Mouse (Mus musculus): ENCODE results near the gene Gm4353. TPM values are rescaled to one million over a fixed set of nuclear protein-coding genes. Genes with fewer than 3 reads are reported as not detected.
A peak's percentile ranks its signal among the peaks of the same experiment; 100 is the strongest.

Gene Gm4353
- polyA plus RNA-seq, 1 experiment from 2014 or later = 0.82 TPM

DNA sequence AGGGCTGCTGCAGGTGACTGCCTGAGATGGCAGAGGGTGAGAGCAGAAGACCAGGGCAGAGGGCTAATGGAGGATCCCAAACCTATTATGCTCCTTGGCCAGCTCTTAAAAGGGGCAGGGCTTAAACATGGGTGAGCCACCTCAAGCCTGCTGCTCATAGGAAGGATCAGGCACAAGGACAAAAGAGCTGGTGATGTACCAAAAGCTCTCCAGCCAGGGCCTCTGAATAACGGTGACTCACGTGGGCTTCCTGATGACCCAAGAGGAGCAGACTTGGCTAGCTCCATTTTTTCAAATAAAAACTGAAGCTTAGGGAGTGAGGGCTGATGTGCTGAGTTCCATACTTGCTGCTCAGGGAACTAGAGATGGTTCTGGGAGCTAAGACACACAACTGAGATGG is 31.6 kb upstream of the Gm4353 start:
- H3K27ac ChIP-seq = no peak overlapping the region
- no peaks in the 10 kb centered on the region for H3K4me1 ChIP-seq
- H3K9me3 ChIP-seq (replicated peaks) = no peaks in the 10 kb centered on the region
- no peak overlapping the region for H3K4me3 ChIP-seq
- no peaks in the 10 kb centered on the region for H3K27me3 ChIP-seq (replicated peaks)
- H3K9ac ChIP-seq = no peak overlapping the region
- H3K4me2 ChIP-seq = no peak overlapping the region
- 51% methylated on average over 2 of the region's 2 CpGs for WGBS (ENCODE audit: insufficient replicate concordance)
- ATAC-seq = no peak
- H3K36me3 ChIP-seq = no peaks in the 10 kb centered on the region

DNA sequence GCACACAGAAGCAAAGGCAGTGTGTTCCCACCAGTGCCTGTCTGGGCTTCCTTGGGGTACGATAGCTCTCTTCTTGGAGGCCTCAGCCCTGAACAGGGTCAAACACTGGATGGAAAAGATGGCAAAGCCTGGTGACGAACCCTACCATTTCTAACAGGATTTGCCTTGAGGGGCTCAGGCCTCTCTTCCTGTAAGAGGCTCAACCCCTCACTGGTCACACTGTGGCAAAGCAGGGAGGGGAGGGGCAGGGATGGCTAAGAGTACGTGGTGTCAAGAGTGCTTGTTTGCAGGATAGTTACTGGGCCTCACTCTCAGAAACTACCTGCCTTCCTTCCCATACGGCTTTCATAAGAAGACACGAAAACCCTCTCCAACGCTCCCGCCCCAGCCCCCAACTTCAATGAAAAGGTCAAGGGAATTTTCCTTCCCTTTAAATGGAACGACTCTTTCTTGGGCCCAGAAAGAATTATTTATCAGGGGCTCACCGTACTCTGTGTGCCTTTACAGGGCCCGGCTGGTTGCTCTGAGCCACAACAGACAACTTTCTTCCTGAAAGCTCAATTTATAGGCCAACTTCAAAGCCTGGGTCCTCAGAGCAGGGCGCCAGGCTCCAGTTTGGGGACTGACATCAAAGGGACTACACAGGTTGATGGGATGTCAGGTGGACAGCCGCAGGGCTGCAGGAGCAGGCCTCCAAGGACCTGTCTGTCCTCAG is 30.9 kb upstream of the Gm4353 start:
- no peak overlapping the region for H3K4me2 ChIP-seq
- H3K9me3 ChIP-seq (replicated peaks) = no peaks in the 10 kb centered on the region
- no peak overlapping the region for H3K4me3 ChIP-seq
- H3K27ac ChIP-seq = no peak overlapping the region
- no peak for ATAC-seq
- 70% methylated on average over 12 of the region's 12 CpGs for WGBS (ENCODE audit: insufficient replicate concordance)
- H3K4me1 ChIP-seq = no peaks in the 10 kb centered on the region
- H3K9ac ChIP-seq = no peak overlapping the region
- no peaks in the 10 kb centered on the region for H3K27me3 ChIP-seq (replicated peaks)
- no peaks in the 10 kb centered on the region for H3K36me3 ChIP-seq

DNA sequence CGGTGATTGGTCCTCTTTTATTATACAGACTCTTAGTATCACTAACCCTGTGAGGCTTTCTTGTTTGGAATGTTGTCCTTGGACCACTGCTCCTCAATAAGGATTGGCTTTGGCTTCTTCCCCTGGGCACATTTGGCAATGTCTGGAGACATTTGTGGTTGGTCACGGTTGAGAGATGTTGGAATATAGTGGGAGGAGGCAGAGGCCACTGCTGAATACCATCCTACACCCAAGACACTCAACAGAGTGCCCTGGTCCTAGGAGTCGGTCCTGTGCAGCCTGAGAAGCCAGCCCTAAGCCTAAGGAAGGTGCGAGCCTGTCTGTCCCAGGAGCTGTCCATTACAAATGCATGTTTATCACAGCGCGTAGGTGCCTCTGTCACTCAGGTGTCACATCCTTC is 27.1 kb upstream of the Gm4353 start:
- WGBS (ENCODE audit: insufficient replicate concordance) = 74% methylated on average over 6 of the region's 6 CpGs
- Histone ChIP-seq H3K27me3 (replicated peaks) (no peaks in the 10 kb centered on the region), H3K9me3 (replicated peaks) (no peaks in the 10 kb centered on the region), H3K4me2 (no peak overlapping the region), H3K36me3 (peaks cover 5% of the 10 kb centered on the region), H3K4me1 (no peaks in the 10 kb centered on the region), H3K27ac (no peak overlapping the region), H3K9ac (no peak overlapping the region), H3K4me3 (no peak overlapping the region)
- no peak for ATAC-seq

DNA sequence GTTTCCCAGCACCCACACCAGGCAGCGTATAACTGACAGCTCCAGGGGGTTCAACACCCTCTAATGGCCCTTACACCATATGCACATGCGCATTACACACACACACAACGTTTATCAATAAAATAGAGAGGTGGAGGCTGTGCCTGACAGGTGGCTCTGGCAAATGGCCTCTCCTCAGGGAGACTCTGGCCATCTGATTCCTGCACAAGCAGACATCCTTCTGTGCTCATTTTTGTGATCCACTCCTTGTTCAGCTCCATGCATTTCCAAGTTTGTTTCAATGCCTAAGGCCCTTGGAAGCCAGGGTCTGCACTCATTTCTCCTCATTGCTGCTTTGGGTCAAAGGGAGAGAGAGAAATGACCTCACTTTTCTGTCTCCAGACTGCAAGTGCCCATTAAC is 26.2 kb upstream of the Gm4353 start:
- H3K4me3 ChIP-seq = no peak overlapping the region
- H3K9me3 ChIP-seq (replicated peaks) = no peaks in the 10 kb centered on the region
- no peaks in the 10 kb centered on the region for H3K27me3 ChIP-seq (replicated peaks)
- peaks cover 14% of the 10 kb centered on the region for H3K36me3 ChIP-seq
- ATAC-seq = no peak
- H3K9ac ChIP-seq = no peak overlapping the region
- 64% methylated on average over 3 of the region's 3 CpGs for WGBS (ENCODE audit: insufficient replicate concordance)
- H3K27ac ChIP-seq = no peak overlapping the region
- no peak overlapping the region for H3K4me2 ChIP-seq
- H3K4me1 ChIP-seq = no peaks in the 10 kb centered on the region

DNA sequence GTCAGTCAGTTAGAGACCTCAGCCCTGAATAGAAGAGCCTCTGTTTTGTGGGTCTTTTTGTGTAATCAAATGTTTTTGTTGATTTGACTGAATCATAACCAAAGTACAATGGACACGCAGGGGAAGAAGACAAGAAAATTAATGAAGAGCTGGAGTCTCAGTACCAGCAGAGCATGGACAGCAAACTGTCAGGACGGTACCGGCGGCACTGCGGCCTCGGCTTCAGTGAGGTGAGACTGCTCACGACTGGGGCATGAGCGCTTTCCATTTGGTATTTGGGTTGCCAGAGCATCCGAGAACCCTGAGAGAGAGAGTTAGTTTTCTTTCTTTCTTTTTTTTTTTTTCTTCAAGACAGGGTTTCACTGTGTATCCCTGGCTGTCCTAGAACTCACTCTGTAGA is 18.7 kb upstream of the Gm4353 start:
- no peak overlapping the region for H3K4me3 ChIP-seq
- H3K27ac ChIP-seq = no peak overlapping the region
- no peak overlapping the region for H3K9ac ChIP-seq
- 0 out of 2 replicates have a peak, but pooled peaks cover 2% of the 10 kb centered on the region for H3K4me1 ChIP-seq
- no peak overlapping the region for H3K4me2 ChIP-seq
- no peak for ATAC-seq
- 93% methylated on average over 9 of the region's 9 CpGs for WGBS (ENCODE audit: insufficient replicate concordance)
- no peaks in the 10 kb centered on the region for H3K9me3 ChIP-seq (replicated peaks)
- H3K36me3 ChIP-seq = peaks cover 75% of the 10 kb centered on the region
- H3K27me3 ChIP-seq (replicated peaks) = no peaks in the 10 kb centered on the region

DNA sequence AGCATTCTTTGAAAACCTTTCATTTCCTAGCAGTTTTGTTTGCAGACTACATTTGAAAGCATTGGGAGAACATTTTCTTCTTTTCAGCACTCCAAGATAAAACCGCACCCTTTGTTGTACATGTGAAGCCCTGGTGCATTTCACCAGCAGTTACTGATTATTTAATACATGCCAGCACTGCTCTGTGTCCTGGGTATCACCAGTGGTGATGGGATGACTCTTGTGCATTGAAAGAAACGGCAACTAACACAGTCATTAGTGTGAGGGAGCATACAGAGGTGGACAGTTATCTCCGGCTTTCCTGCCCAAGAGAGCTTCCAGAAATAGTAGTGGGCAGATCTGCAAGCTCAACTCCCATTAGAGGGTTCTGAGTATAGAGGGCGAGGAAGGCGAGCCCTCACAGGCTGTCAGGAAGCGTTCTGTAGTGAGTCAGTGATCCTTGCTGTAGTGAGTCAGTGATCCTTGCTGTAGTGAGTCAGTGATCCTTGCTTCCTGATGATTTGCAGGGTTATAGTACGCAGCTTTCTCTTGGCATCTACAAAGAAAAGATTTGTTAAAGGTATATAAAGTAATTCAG is 15.6 kb upstream of the Gm4353 start:
- WGBS (ENCODE audit: insufficient replicate concordance) = 79% methylated on average over 7 of the region's 7 CpGs
- H3K4me3 ChIP-seq = no peak overlapping the region
- H3K9me3 ChIP-seq (replicated peaks) = no peaks in the 10 kb centered on the region
- no peak overlapping the region for H3K9ac ChIP-seq
- peaks cover 30% of the 10 kb centered on the region for H3K4me1 ChIP-seq
- peaks cover 58% of the 10 kb centered on the region for H3K36me3 ChIP-seq
- H3K27ac ChIP-seq = no peak overlapping the region
- ATAC-seq = 0 out of 2 replicates have a peak, but pooled peaks have one; percentile 52
- H3K27me3 ChIP-seq (replicated peaks) = no peaks in the 10 kb centered on the region
- H3K4me2 ChIP-seq = no peak overlapping the region

DNA sequence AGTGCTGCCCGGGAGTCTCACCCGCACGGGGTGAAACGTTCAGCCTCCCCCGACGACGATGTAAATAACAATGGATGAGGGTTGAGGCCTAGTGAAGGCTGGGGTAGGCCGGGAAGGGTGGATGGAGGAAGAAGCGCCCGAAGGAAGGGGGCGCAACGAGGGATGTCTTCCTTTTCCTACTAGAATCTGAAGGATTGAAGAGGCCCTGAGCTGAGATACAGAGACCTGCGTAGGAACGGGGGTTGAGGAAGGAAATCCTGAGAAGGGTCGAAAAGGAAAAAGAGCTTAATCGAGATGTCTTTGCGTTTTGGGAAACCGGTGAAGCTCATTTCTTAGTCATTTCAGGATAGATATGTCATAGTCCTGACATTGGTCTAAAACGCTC is 9.0 kb upstream of the Gm4353 start:
- Histone ChIP-seq H3K9me3 (replicated peaks) (no peaks in the 10 kb centered on the region), H3K9ac (peak overlapping the region; percentile 84), H3K36me3 (peaks cover 3% of the 10 kb centered on the region; the same call in 1 of the 2 replicates), H3K4me3 (peak overlapping the region; percentile 74), H3K4me1 (peaks cover 47% of the 10 kb centered on the region), H3K4me2 (peak overlapping the region; percentile 75), H3K27ac (peak overlapping the region; percentile 81), H3K27me3 (replicated peaks) (0 out of 2 replicates have a peak, but pooled peaks cover 3% of the 10 kb centered on the region)
- under 1% methylated on average over 19 of the region's 19 CpGs for WGBS (ENCODE audit: insufficient replicate concordance)
- peak; percentile 79 for ATAC-seq

DNA sequence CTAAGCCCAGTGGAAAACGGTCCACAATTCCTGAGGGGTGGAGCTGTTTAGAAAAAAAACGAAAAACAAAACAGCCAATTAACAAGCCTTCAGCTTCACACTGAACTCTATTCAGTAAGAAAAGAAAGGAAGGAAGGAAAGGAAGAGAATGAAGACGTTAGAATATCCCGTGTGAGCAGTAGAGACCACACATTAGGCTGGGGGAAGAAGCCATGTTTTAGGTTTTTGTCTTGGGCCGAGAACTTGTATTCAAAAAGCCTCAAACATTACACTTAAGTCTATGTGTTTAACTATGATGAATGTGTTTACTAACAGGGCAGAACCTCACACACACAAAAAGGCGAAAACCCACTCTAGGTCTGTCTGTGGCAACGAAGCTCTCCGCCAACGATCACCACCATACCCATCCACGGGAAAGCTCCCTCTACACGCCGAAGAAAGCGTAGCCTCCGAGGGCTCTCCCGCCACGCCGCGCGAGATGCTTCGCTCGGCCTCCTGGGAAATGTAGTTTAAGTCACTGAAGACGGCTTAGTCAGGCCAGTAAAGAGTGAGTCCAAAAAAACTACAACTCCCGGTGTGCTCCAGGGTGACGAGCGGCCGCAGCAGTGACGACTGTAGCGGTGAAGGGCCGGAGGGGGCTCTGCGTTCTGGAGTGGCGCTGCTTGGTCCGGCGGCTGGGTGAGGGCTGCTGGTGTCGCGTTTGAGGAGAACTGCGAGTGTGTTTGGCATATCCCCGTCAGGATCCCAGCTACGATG is 8.5 kb upstream of the Gm4353 start:
- under 1% methylated on average over 38 of the region's 38 CpGs for WGBS (ENCODE audit: insufficient replicate concordance)

DNA sequence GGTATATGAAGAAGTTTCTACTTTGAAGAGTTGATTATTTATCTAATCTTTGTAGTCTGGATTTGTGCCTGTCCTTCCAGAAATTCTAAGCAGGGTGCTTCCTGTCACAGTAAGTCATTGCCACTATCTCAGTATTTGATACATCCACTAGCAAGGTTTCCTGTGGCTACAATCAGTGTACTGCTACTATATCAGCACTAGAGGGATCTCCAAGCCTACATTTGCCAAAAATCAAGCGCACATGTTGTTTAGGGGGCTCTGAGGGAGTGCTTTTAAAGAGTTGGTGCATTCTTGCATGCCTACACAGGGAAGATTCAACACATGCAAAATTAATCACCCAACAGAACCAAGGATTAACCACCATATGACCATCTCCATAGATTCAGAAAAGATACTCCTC is 23.7 kb downstream of the Gm4353 start:
- no peaks in the 10 kb centered on the region for H3K9me3 ChIP-seq (replicated peaks)
- no peak overlapping the region for H3K27ac ChIP-seq
- H3K4me1 ChIP-seq = no peaks in the 10 kb centered on the region
- H3K27me3 ChIP-seq (replicated peaks) = no peaks in the 10 kb centered on the region; the same call in 1 of the 2 replicates
- WGBS (ENCODE audit: insufficient replicate concordance) = 28% methylated on average over 1 of the region's 1 CpGs
- H3K9ac ChIP-seq = no peak overlapping the region
- no peak overlapping the region for H3K4me3 ChIP-seq
- no peak for ATAC-seq
- no peak overlapping the region for H3K4me2 ChIP-seq
- no peaks in the 10 kb centered on the region for H3K36me3 ChIP-seq

More for the DNA sequence above, 8.5 kb upstream of the Gm4353 start:
- Histone ChIP-seq H3K27ac (peak overlapping the region; percentile 81), H3K4me3 (peak overlapping the region; percentile 74), H3K9ac (peak overlapping the region; percentile 84), H3K9me3 (replicated peaks) (no peaks in the 10 kb centered on the region), H3K27me3 (replicated peaks) (0 out of 2 replicates have a peak, but pooled peaks cover 6% of the 10 kb centered on the region), H3K36me3 (peaks cover 3% of the 10 kb centered on the region; the same call in 1 of the 2 replicates), H3K4me2 (peak overlapping the region; percentile 75), H3K4me1 (peaks cover 46% of the 10 kb centered on the region)
- ATAC-seq = peak; percentile 99

DNA sequence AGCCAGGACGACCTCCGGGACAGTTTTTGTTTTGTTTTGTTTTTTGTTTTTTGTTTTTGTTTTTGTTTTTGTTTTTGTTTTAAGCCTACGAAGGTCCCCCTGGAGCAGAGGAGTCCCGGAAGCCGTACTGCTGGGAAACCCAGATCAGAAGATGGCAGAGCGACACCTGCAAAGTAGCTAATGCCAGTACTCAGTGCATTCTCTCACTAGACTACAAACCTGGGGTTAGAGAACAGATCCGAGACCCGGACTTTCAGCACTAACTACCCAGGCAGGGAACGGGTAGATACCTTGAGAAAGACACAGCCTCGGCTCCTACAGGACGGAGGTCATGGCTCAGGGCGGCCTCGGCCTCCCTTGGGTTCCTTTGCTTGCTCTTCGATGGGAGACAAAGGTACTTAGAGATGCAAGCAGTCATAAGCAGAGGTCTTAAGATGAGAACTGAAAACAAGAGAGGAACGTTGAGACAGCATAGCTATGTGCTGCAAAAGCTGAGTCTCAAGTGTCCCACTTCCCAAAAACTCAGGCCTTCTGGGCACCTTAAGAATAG is 43.9 kb downstream of the Gm4353 start:
- Histone ChIP-seq H3K36me3 (no peaks in the 10 kb centered on the region), H3K4me3 (peak overlapping the region; percentile 56; the same call in 1 of the 2 replicates), H3K4me1 (peaks cover 25% of the 10 kb centered on the region), H3K27me3 (replicated peaks) (peaks cover 63% of the 10 kb centered on the region), H3K9me3 (replicated peaks) (no peaks in the 10 kb centered on the region), H3K27ac (no peak overlapping the region), H3K4me2 (peak overlapping the region; percentile 84), H3K9ac (no peak overlapping the region)
- 31% methylated on average over 15 of the region's 15 CpGs for WGBS (ENCODE audit: insufficient replicate concordance)
- ATAC-seq = no peak

DNA sequence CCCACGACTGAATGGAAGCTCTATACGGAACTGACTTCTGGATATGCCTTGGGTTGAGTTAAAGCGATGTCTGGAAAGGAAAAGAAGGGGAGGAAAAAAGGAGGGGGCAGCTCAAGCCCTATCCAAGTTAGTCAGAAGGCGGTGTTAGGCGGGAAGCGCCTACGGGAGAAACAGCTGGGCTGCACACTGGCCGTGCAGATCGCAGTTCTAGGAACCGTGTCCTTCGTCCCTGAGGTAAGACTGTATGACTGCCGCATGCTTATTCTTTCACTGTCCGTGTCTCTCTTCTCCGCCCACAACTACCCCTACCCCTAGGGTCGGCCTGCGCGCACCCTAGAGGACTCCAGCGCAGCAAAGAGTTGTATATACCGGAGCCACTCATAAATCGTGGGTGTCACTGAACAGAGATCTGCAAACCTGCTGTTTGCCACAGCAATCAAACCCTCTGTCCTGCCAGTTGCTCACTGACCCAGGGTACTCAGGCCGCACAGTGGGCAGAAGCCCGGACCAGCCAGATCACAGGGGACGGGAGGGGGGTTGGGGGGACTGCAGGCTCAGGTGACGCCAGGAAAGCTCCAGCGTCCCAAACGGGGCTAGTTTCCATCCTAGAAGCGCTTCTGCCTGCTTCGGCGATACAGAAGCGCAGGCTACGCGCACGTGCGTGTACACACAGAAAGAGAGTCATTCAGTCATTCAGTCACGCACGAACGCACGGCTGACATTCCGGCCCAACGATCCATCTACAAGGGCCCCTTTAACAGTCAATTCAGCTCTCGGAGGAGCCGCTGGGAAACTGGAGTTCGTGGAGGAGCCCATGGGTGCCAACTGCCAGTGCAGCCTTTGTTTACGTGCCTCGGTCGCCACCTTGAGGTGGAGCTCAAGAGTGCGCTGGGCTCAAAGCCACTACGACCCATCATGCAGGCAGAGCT is 44.6 kb downstream of the Gm4353 start:
- H3K9me3 ChIP-seq (replicated peaks) = no peaks in the 10 kb centered on the region
- H3K4me3 ChIP-seq = peak overlapping the region; percentile 56
- WGBS (ENCODE audit: insufficient replicate concordance) = under 1% methylated on average over 48 of the region's 48 CpGs
- peaks cover 71% of the 10 kb centered on the region for H3K27me3 ChIP-seq (replicated peaks)
- H3K4me1 ChIP-seq = peaks cover 26% of the 10 kb centered on the region
- ATAC-seq = peak; percentile 76
- H3K4me2 ChIP-seq = peak overlapping the region; percentile 84
- no peak overlapping the region for H3K27ac ChIP-seq
- H3K9ac ChIP-seq = peak overlapping the region; percentile 42; the same call in 1 of the 2 replicates
- H3K36me3 ChIP-seq = no peaks in the 10 kb centered on the region
